Mouse (Mus musculus): ENCODE results near the gene Dapk1. TPM values are rescaled to one million over a fixed set of nuclear protein-coding genes. Genes with fewer than 3 reads are reported as not detected.

Gene Dapk1
- polyA plus RNA-seq, 1 experiment from 2014 or later = 10.1 TPM

- Histone ChIP-seq H3K9me3 (ENCODE audit: low read length) (no peaks in the 10 kb centered on the region), H3K4me2 (ENCODE audit: low read depth, low read length) (no peak overlapping the region), H3K4me3 (ENCODE audit: low read depth, low read length) (no peak overlapping the region), H3K9ac (replicated peaks) (no peak overlapping the region), H3K27me3 (ENCODE audit: insufficient read depth, low read length) (no peaks in the 10 kb centered on the region), H3K4me1 (ENCODE audit: insufficient read depth) (no peaks in the 10 kb centered on the region), H3K27ac (ENCODE audit: low read depth) (no peak overlapping the region), H3K36me3 (replicated peaks; ENCODE audit: insufficient read depth, low read length) (no peaks in the 10 kb centered on the region)
- DNase-seq (no peak), ATAC-seq (no peak)
- 75% methylated on average over 6 of the region's 6 CpGs for WGBS (ENCODE audit: insufficient replicate concordance)
- TF ChIP-seq CTCF (IDR thresholded peaks at IDR 0.05; ENCODE audit: low read depth) = no peak
- TF ChIP-seq EP300 (IDR thresholded peaks at IDR 0.05; ENCODE audit: low read depth) = no peak
Measured at GRCm38 (mm10) chr13:60635636-60636035, 33.9 kb downstream of the Dapk1 start.

GRCm38 (mm10) chr13:60639482-60640055, 37.8 kb downstream of the Dapk1 start:
- 70% methylated on average over 11 of the region's 11 CpGs for WGBS (ENCODE audit: insufficient replicate concordance)
- H3K36me3 ChIP-seq (replicated peaks; ENCODE audit: insufficient read depth, low read length) = no peaks in the 10 kb centered on the region
- no peak overlapping the region for H3K4me3 ChIP-seq (ENCODE audit: low read depth, low read length)
- TF ChIP-seq CTCF (IDR thresholded peaks at IDR 0.05; ENCODE audit: low read depth) = no peak
- no peak for TF ChIP-seq EP300 (IDR thresholded peaks at IDR 0.05; ENCODE audit: low read depth)
- H3K9me3 ChIP-seq (ENCODE audit: low read length) = no peaks in the 10 kb centered on the region
- DNase-seq (no peak), ATAC-seq (no peak)
- H3K4me1 ChIP-seq (ENCODE audit: insufficient read depth) = peaks cover 7% of the 10 kb centered on the region
- H3K27me3 ChIP-seq (ENCODE audit: insufficient read depth, low read length) = no peaks in the 10 kb centered on the region
- H3K27ac ChIP-seq (ENCODE audit: low read depth) = no peak overlapping the region
- H3K4me2 ChIP-seq (ENCODE audit: low read depth, low read length) = no peak overlapping the region
- no peak overlapping the region for H3K9ac ChIP-seq (replicated peaks)

DNA sequence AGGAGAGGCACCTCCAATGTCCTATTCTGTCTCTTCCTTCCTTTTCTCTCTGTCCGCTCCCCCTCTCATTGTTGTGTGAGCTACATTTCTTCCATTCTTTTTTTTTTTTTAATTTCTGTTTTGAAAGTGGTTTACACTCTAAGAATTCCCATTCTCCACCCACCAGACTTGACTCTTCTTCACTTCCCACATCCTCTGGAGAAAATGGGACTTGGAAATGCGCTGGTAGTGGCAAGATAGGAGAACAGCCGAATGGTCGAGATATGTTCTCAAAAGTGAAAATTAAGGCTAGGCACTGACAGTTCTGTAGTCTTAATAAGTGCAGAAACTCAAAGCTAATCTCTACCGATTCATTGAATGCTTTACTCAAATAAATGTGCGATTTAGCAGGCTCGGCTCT, 38.7 kb downstream of the Dapk1 start:
- Histone ChIP-seq H3K27me3 (ENCODE audit: insufficient read depth, low read length) (no peaks in the 10 kb centered on the region), H3K4me2 (ENCODE audit: low read depth, low read length) (no peak overlapping the region), H3K4me3 (ENCODE audit: low read depth, low read length) (no peak overlapping the region), H3K9ac (replicated peaks) (no peak overlapping the region), H3K27ac (ENCODE audit: low read depth) (no peak overlapping the region), H3K4me1 (ENCODE audit: insufficient read depth) (peaks cover 10% of the 10 kb centered on the region), H3K9me3 (ENCODE audit: low read length) (no peaks in the 10 kb centered on the region), H3K36me3 (replicated peaks; ENCODE audit: insufficient read depth, low read length) (no peaks in the 10 kb centered on the region)
- 85% methylated on average over 7 of the region's 7 CpGs for WGBS (ENCODE audit: insufficient replicate concordance)
- TF ChIP-seq EP300 (IDR thresholded peaks at IDR 0.05; ENCODE audit: low read depth) = no peak
- no peak for TF ChIP-seq CTCF (IDR thresholded peaks at IDR 0.05; ENCODE audit: low read depth)
- DNase-seq = no peak
- no peak for ATAC-seq

- Histone ChIP-seq H3K36me3 (replicated peaks; ENCODE audit: insufficient read depth, low read length) (0 out of 2 replicates have a peak, but pooled peaks cover 4% of the 10 kb centered on the region), H3K9me3 (ENCODE audit: low read length) (no peaks in the 10 kb centered on the region), H3K4me3 (ENCODE audit: low read depth, low read length) (no peak overlapping the region), H3K4me1 (ENCODE audit: insufficient read depth) (peaks cover 10% of the 10 kb centered on the region), H3K27ac (ENCODE audit: low read depth) (peak overlapping the region; percentile 16; the same call in 1 of the 2 replicates), H3K27me3 (ENCODE audit: insufficient read depth, low read length) (no peaks in the 10 kb centered on the region), H3K4me2 (ENCODE audit: low read depth, low read length) (no peak overlapping the region), H3K9ac (replicated peaks) (no peak overlapping the region)
- 36% methylated on average over 5 of the region's 5 CpGs for WGBS (ENCODE audit: insufficient replicate concordance)
- no peak for TF ChIP-seq CTCF (IDR thresholded peaks at IDR 0.05; ENCODE audit: low read depth)
- TF ChIP-seq EP300 (IDR thresholded peaks at IDR 0.05; ENCODE audit: low read depth) = peak; percentile 71
- ATAC-seq (peak; percentile 47), DNase-seq (no peak)
Measured at GRCm38 (mm10) chr13:60644457-60644889, 42.7 kb downstream of the Dapk1 start.

DNA sequence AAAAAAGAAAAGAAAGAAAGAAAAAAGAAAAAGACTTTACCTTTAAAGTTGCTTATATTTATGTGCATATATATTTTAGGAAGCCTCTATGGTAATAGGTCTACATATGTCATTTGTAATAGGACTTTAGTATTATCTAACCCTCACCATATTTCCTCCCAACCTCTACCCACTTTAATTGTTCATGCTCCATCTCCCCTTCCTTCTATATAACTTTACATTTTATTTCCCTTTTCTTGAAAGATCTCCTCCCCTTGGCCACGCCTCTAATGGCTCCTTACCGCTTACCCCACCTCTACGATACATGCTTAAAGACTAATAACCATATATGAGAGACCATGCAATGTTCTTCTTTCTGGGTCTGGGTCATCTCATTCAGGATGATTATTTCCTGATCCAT, 45.0 kb downstream of the Dapk1 start:
- DNase-seq = no peak
- 91% methylated on average over 3 of the region's 3 CpGs for WGBS (ENCODE audit: insufficient replicate concordance)
- Histone ChIP-seq H3K4me3 (ENCODE audit: low read depth, low read length) (no peak overlapping the region), H3K27me3 (ENCODE audit: insufficient read depth, low read length) (no peaks in the 10 kb centered on the region), H3K36me3 (replicated peaks; ENCODE audit: insufficient read depth, low read length) (0 out of 2 replicates have a peak, but pooled peaks cover 4% of the 10 kb centered on the region), H3K9me3 (ENCODE audit: low read length) (no peaks in the 10 kb centered on the region), H3K4me2 (ENCODE audit: low read depth, low read length) (no peak overlapping the region), H3K4me1 (ENCODE audit: insufficient read depth) (peaks cover 10% of the 10 kb centered on the region), H3K9ac (replicated peaks) (no peak overlapping the region), H3K27ac (ENCODE audit: low read depth) (no peak overlapping the region)
- TF ChIP-seq CTCF (IDR thresholded peaks at IDR 0.05; ENCODE audit: low read depth) = no peak
- no peak for TF ChIP-seq EP300 (IDR thresholded peaks at IDR 0.05; ENCODE audit: low read depth)
- no peak for ATAC-seq

DNA sequence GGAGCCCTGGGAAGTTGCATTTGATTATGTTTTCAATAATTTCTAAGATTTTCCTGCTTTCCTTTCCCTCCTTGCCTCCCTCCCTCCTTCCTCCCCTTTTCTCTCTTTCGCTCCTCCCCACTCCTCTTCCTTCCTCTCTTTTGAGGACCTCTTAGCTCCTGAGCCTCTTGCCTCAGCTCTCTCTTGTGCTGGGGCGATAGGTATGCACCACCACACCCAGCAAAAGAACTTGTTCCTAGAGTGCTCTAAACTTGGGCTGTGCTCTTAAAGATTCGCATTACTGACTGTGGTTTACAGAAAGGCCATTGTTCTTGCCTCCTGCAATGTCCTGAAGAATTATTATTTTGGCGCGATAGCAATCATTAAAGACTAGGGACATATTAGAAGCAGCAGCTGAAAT, 46.6 kb downstream of the Dapk1 start:
- 0 out of 2 replicates have a peak, but pooled peaks cover 4% of the 10 kb centered on the region for H3K36me3 ChIP-seq (replicated peaks; ENCODE audit: insufficient read depth, low read length)
- no peaks in the 10 kb centered on the region for H3K9me3 ChIP-seq (ENCODE audit: low read length)
- TF ChIP-seq EP300 (IDR thresholded peaks at IDR 0.05; ENCODE audit: low read depth) (no peak), CTCF (IDR thresholded peaks at IDR 0.05; ENCODE audit: low read depth) (no peak)
- WGBS (ENCODE audit: insufficient replicate concordance) = 84% methylated on average over 5 of the region's 5 CpGs
- H3K27ac ChIP-seq (ENCODE audit: low read depth) = no peak overlapping the region
- DNase-seq (no peak), ATAC-seq (no peak)
- H3K9ac ChIP-seq (replicated peaks) = no peak overlapping the region
- no peak overlapping the region for H3K4me3 ChIP-seq (ENCODE audit: low read depth, low read length)
- H3K4me1 ChIP-seq (ENCODE audit: insufficient read depth) = peaks cover 10% of the 10 kb centered on the region
- no peak overlapping the region for H3K4me2 ChIP-seq (ENCODE audit: low read depth, low read length)
- no peaks in the 10 kb centered on the region for H3K27me3 ChIP-seq (ENCODE audit: insufficient read depth, low read length)
